Mouse (Mus musculus): ENCODE data around the gene Etfdh.

The Etfdh gene

DNA sequence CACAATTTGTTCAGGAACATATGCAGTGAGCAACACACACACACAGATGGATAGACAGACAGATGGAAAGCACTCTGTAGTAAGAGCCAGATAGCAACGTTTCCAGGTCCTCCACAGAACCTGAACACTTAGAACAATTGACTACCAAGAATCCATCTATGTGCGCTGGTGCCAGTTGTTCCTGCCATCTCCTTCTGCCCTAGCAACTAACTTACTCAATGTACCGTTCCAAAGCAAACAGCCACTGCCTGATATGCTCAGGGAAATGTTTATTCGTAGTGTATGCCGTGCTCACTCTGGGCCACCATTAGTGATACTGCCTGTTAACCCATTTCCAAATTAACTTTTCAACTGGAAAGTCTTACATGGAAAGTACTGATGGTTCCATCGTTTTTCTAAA, 74.2 kb downstream of the Etfdh start:
- in situ Hi-C loops (cut with MboI; ENCODE audit: unreplicated experiment in 2 of 2), result no loop called here
